8 mouse cellular contexts compared by ENCODE assay signal in the genomic region with DNA sequence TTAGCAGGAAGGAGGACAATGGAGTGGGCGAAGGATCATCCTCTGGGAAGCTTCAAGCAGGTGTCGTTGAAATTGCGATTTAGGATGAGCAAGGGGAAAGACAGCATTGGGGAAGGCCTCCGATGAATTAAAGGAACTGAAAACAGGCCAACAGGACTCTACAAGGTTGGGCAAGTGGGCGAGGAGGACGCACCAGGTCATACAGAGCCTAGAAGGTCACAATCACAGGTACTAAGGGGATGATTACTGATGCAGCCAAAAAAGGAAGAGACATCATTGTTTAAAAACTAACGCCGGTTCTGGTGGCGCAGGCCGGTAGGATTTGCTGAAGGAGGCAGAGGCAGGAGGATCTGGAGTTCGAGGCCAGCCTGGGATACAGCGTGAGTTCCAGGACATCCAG. TPM values are rescaled to one million over a fixed set of nuclear protein-coding genes. Genes with fewer than 3 reads are reported as not detected.
A peak's percentile ranks its signal among the peaks of the same experiment; 100 is the strongest.
DNase-seq lines count a peak whose midpoint lies in the region; ATAC-seq and TF ChIP-seq lines count a peak whose summit lies in the region.

No protein-coding gene starts in this region.

- TF ChIP-seq POLR2A in lung, adult 2 months (IDR thresholded peaks at IDR 0.05; ENCODE audit: borderline replicate concordance, extremely low read depth, low read depth, low read length), result no peak

- H3K4me1 ChIP-seq in lung, embryonic 15.5 days, result peaks cover 21% of the 10 kb centered on the region
- H3K4me1 ChIP-seq in lung, adult 2 months (ENCODE audit: control insufficient read depth, insufficient read depth, low read length), result peaks cover 6% of the 10 kb centered on the region
- H3K4me1 ChIP-seq in hindbrain, embryonic 14.5 days (replicated peaks; ENCODE audit: control insufficient read depth, insufficient read depth, low read length), result peaks cover 11% of the 10 kb centered on the region

- no peak overlapping the region for H3K27ac ChIP-seq in lung, embryonic 15.5 days
- H3K27ac ChIP-seq in hindbrain, embryonic 14.5 days, result no peak overlapping the region

- TF ChIP-seq CTCF in lung, adult 2 months (IDR thresholded peaks at IDR 0.05; ENCODE audit: insufficient read depth, low read length), result no peak

- peak overlapping the region; percentile 96 for H3K4me3 ChIP-seq in lung, embryonic 15.5 days
- no peak overlapping the region for H3K4me3 ChIP-seq in lung, adult 2 months (replicated peaks; ENCODE audit: extremely low read depth, low read depth, low read length)
- no peak overlapping the region for H3K4me3 ChIP-seq in hindbrain, embryonic 14.5 days (replicated peaks; ENCODE audit: low read length)

- DNase-seq in cerebellum, adult 9-11 months, result peak; percentile 65
- no peak for DNase-seq in lung, adult 2 months
- DNase-seq in hindbrain, embryonic 14.5 days (ENCODE audit: low spot score), result no peak
- DNase-seq in thymus, adult 18-20 months, result no peak
- DNase-seq in gastrocnemius, postnatal 14 days, result no peak

- H3K27me3 ChIP-seq in lung, embryonic 15.5 days, result no peaks in the 10 kb centered on the region
- H3K27me3 ChIP-seq in hindbrain, embryonic 14.5 days (ENCODE audit: control insufficient read depth, insufficient read depth, low read length), result no peaks in the 10 kb centered on the region

- peaks cover 26% of the 10 kb centered on the region for H3K36me3 ChIP-seq in lung, embryonic 15.5 days
- H3K36me3 ChIP-seq in hindbrain, embryonic 14.5 days (replicated peaks; ENCODE audit: control insufficient read depth, insufficient read depth), result peaks cover 22% of the 10 kb centered on the region

- no peak overlapping the region for H3K4me2 ChIP-seq in lung, embryonic 15.5 days
- peak overlapping the region; percentile 78; the same call in 1 of the 2 replicates for H3K4me2 ChIP-seq in hindbrain, embryonic 14.5 days (replicated peaks)

- ATAC-seq in cerebellum, adult (ENCODE audit: insufficient number of reproducible peaks, low FRiP score, low TSS enrichment), result no peak
- ATAC-seq in lung, embryonic 15.5 days (ENCODE audit: borderline replicate concordance, extremely low read depth, low FRiP score, low TSS enrichment), result no peak
- no peak for ATAC-seq in hindbrain, embryonic 14.5 days (ENCODE audit: low FRiP score)
- peak; percentile 28; the same call in 1 of the 2 replicates for ATAC-seq in monocyte, adult 5-6 weeks (replicated peaks; ENCODE audit: insufficient number of reproducible peaks, low FRiP score, low TSS enrichment, poor library complexity, severe bottlenecking)

- H3K9ac ChIP-seq in lung, embryonic 15.5 days, result no peak overlapping the region
- no peak overlapping the region for H3K9ac ChIP-seq in hindbrain, embryonic 14.5 days

- no peaks in the 10 kb centered on the region for H3K9me3 ChIP-seq in lung, embryonic 15.5 days
- H3K9me3 ChIP-seq in hindbrain, embryonic 14.5 days (ENCODE audit: control insufficient read depth, low read length), result no peaks in the 10 kb centered on the region

- WGBS in lung, embryonic 15.5 days, result 68% methylated on average over 12 of the region's 12 CpGs
- 61% methylated on average over 12 of the region's 12 CpGs for WGBS in lung, adult 2 months
- 84% methylated on average over 12 of the region's 12 CpGs for WGBS in hindbrain, embryonic 14.5 days

- intact Hi-C loops in gastrocnemius, postnatal 14 days (cut with DNase I; ENCODE audit: low total_unique reads), result no loop called here

RNA-seq across cellular contexts. Expression of a gene that starts 0.5 kb away (rescaled TPM):
- polyA plus RNA-seq in lung, embryonic 15.5 days (2015; fragmentation: Nextera tagmentation; extraction: Ambion mirVana), result 137 and 141 TPM in 2 replicates
- 89.9 and 102 TPM in 2 replicates for polyA plus RNA-seq in lung, adult 2 months (2012; rRNA removed)
- 83.1 and 84.2 TPM in 2 replicates for polyA plus RNA-seq in hindbrain, embryonic 14.5 days (2014; fragmentation: Nextera tagmentation; extraction: Ambion mirVana)
- total RNA-seq in monocyte, adult 5-6 weeks (2017), result 26.7 to 47.1 TPM (median 39.0 TPM) in 3 replicates
- 10 to 100 TPM; 25.6 to 28.6 TPM for total RNA-seq in gastrocnemius, postnatal 14 days (2021)

RNA-seq across cellular contexts. Expression of a gene that starts 7.7 kb away (rescaled TPM):
- polyA plus RNA-seq in lung, embryonic 15.5 days (2015; fragmentation: Nextera tagmentation; extraction: Ambion mirVana), result 3.0 and 5.0 TPM in 2 replicates
- polyA plus RNA-seq in lung, adult 2 months (2012; rRNA removed), result 7.2 and 7.8 TPM in 2 replicates
- 4.3 and 4.7 TPM in 2 replicates for polyA plus RNA-seq in hindbrain, embryonic 14.5 days (2014; fragmentation: Nextera tagmentation; extraction: Ambion mirVana)
- 55.6 to 60.0 TPM (median 55.9 TPM) in 3 replicates for total RNA-seq in monocyte, adult 5-6 weeks (2017)
- total RNA-seq in gastrocnemius, postnatal 14 days (2021), result 1 to 10 TPM; 1.1 to 1.4 TPM

RNA-seq across cellular contexts. Expression of a gene that starts 9.9 kb away (rescaled TPM):
- 1,572 and 1,619 TPM in 2 replicates for polyA plus RNA-seq in lung, embryonic 15.5 days (2015; fragmentation: Nextera tagmentation; extraction: Ambion mirVana)
- polyA plus RNA-seq in lung, adult 2 months (2012; rRNA removed), result 212 and 340 TPM in 2 replicates
- polyA plus RNA-seq in hindbrain, embryonic 14.5 days (2014; fragmentation: Nextera tagmentation; extraction: Ambion mirVana), result 1,324 and 1,355 TPM in 2 replicates
- 826 to 1,618 TPM (median 1,101 TPM) in 3 replicates for total RNA-seq in monocyte, adult 5-6 weeks (2017)
- total RNA-seq in gastrocnemius, postnatal 14 days (2021), result 100 to 1,000 TPM; 735 to 778 TPM

RNA-seq across cellular contexts. Expression of a gene that starts 13.7 kb away (rescaled TPM):
- polyA plus RNA-seq in lung, embryonic 15.5 days (2015; fragmentation: Nextera tagmentation; extraction: Ambion mirVana), result 1.7 and 2.0 TPM in 2 replicates
- polyA plus RNA-seq in lung, adult 2 months (2012; rRNA removed), result 0.11 and 0.17 TPM in 2 replicates
- 15.7 and 16.8 TPM in 2 replicates for polyA plus RNA-seq in hindbrain, embryonic 14.5 days (2014; fragmentation: Nextera tagmentation; extraction: Ambion mirVana)
- total RNA-seq in monocyte, adult 5-6 weeks (2017), result 0.10 to 0.32 TPM in 2 of 3 replicates, not detected in the other
- total RNA-seq in gastrocnemius, postnatal 14 days (2021), result under 1 TPM in 1 of 2 experiments, not detected in 1; 0.06 TPM

RNA-seq across cellular contexts. Expression of a gene that starts 36.2 kb away (rescaled TPM):
- 92.1 and 103 TPM in 2 replicates for polyA plus RNA-seq in lung, embryonic 15.5 days (2015; fragmentation: Nextera tagmentation; extraction: Ambion mirVana)
- 185 and 186 TPM in 2 replicates for polyA plus RNA-seq in lung, adult 2 months (2012; rRNA removed)
- polyA plus RNA-seq in hindbrain, embryonic 14.5 days (2014; fragmentation: Nextera tagmentation; extraction: Ambion mirVana), result 41.5 and 42.7 TPM in 2 replicates
- 34.4 to 64.6 TPM (median 37.8 TPM) in 3 replicates for total RNA-seq in monocyte, adult 5-6 weeks (2017)
- total RNA-seq in gastrocnemius, postnatal 14 days (2021), result 10 to 100 TPM; 59.2 to 71.6 TPM
